Mouse (Mus musculus) MEL (cell line): ENCODE results near the gene Rpp14. TPM values are rescaled to one million over a fixed set of nuclear protein-coding genes. Genes with fewer than 3 reads are reported as not detected.

ENCODE experiments used
- DNase-seq: peaks from one replicate; pipeline ENCODE4 v3.0.0; 2011; ENCODE audit warnings: low read depth, low spot score
- H3K27ac ChIP-seq: 2 replicates; pipeline ENCODE4 v1.5.1; 2012; ENCODE audit warnings: low read depth, mild to moderate bottlenecking, control low read depth, low read length, moderate library complexity; ENCODE audit not compliant: control insufficient read depth
- H3K27me3 ChIP-seq, 2 experiments: fragments of 150-350 bp in 1 of 2; sonication (generic) in 1 of 2; 2 replicates each; pipeline ENCODE4 v1.6.1; 2012; ENCODE audit warnings: low read length in 2 of 2, mild to moderate bottlenecking in 2 of 2, improper control_type of control experiment in 1 of 2, moderate library complexity in 1 of 2; ENCODE audit not compliant: insufficient read depth in 2 of 2, control insufficient read depth in 1 of 2
- H3K36me3 ChIP-seq, 2 experiments: 2 replicates each; pipeline ENCODE4 v1.6.1; 2012 to 2014; ENCODE audit warnings: low read length in 2 of 2, improper control_type of control experiment in 1 of 2, inconsistent platforms in 1 of 2, mild to moderate bottlenecking in 1 of 2; ENCODE audit not compliant: insufficient read depth in 2 of 2, control insufficient read depth in 1 of 2
- H3K4me1 ChIP-seq, 2 experiments: fragments of 150-350 bp in 1 of 2; sonication (generic) in 1 of 2; 2 replicates each; pipeline ENCODE4 v1.6.1; 2012; ENCODE audit warnings: low read length in 2 of 2, improper control_type of control experiment in 1 of 2, mild to moderate bottlenecking in 1 of 2; ENCODE audit not compliant: insufficient read depth in 2 of 2, control insufficient read depth in 1 of 2
- H3K4me3 ChIP-seq, 2 experiments: fragments of 150-350 bp in 1 of 2; sonication (generic) in 1 of 2; 2 replicates each; pipeline ENCODE4 v1.5.1; 2012; ENCODE audit warnings: low read depth in 2 of 2, low read length in 2 of 2, mild to moderate bottlenecking in 2 of 2, moderate library complexity in 2 of 2, control low read depth in 1 of 2, improper control_type of control experiment in 1 of 2; ENCODE audit not compliant: control insufficient read depth in 1 of 2, insufficient read depth in 1 of 2
- H3K79me2 ChIP-seq: 2 replicates; pipeline ENCODE4 v1.6.1; 2012; ENCODE audit warnings: mild to moderate bottlenecking, low read length, moderate library complexity; ENCODE audit not compliant: control insufficient read depth, poor library complexity, insufficient read depth
- H3K9ac ChIP-seq: 2 replicates; pipeline ENCODE4 v1.6.1; 2012; ENCODE audit warnings: low read depth, mild to moderate bottlenecking, control low read depth, low read length, moderate library complexity; ENCODE audit not compliant: control insufficient read depth, poor library complexity, severe bottlenecking
- H3K9me3 ChIP-seq: fragments of 150-350 bp; sonication (generic); replicated peaks from 2 replicates; pipeline ENCODE4 v1.6.1; 2012; ENCODE audit warnings: mild to moderate bottlenecking, low read length, improper control_type of control experiment, moderate library complexity; ENCODE audit not compliant: insufficient read depth
- BHLHE40 ChIP-seq: IDR thresholded peaks from 2 replicates; pipeline ENCODE4 v1.6.1; 2012; ENCODE audit warnings: low read depth, mild to moderate bottlenecking, inconsistent platforms, low read length, improper control_type of control experiment, borderline replicate concordance
- CHD2 ChIP-seq: IDR thresholded peaks from 2 replicates; pipeline ENCODE4 v1.6.1; 2011; ENCODE audit warnings: low read length, improper control_type of control experiment
- CTCF ChIP-seq, 3 experiments: IDR thresholded peaks in 2 of 3; conservative IDR thresholded peaks in 1 of 3; 2 replicates each; pipeline ENCODE4 v1.5.1; 2011 to 2012; ENCODE audit warnings: low read length in 3 of 3, low read depth in 2 of 3, mild to moderate bottlenecking in 2 of 3, improper control_type of control experiment in 1 of 3, inconsistent platforms in 1 of 3, mixed read lengths in 1 of 3, moderate library complexity in 1 of 3; ENCODE audit not compliant: control insufficient read depth in 1 of 3, insufficient read depth in 1 of 3, poor library complexity in 1 of 3, severe bottlenecking in 1 of 3
- E2F4 ChIP-seq: IDR thresholded peaks from 2 replicates; pipeline ENCODE4 v1.6.1; 2011; ENCODE audit warnings: low read depth, low read length, improper control_type of control experiment, borderline replicate concordance
- EP300 ChIP-seq, 2 experiments: IDR thresholded peaks; 2 replicates each; pipeline ENCODE4 v1.6.1; 2011; ENCODE audit warnings: improper control_type of control experiment in 2 of 2, low read length in 2 of 2, low read depth in 1 of 2, mild to moderate bottlenecking in 1 of 2
- ETS1 ChIP-seq: IDR thresholded peaks from 2 replicates; pipeline ENCODE4 v1.6.1; 2012; ENCODE audit warnings: low read depth, mild to moderate bottlenecking, inconsistent platforms, low read length, improper control_type of control experiment, moderate library complexity
- GABPA ChIP-seq: IDR thresholded peaks from 2 replicates; pipeline ENCODE4 v1.6.1; 2012; ENCODE audit warnings: low read depth, mild to moderate bottlenecking, inconsistent platforms, low read length, improper control_type of control experiment, moderate library complexity
- GATA1 ChIP-seq: IDR thresholded peaks from 2 replicates; pipeline ENCODE4 v1.6.1; 2011; ENCODE audit warnings: low read depth, low read length, improper control_type of control experiment
- HCFC1 ChIP-seq: IDR thresholded peaks from 2 replicates; pipeline ENCODE4 v1.6.1; 2012; ENCODE audit warnings: low read depth, mild to moderate bottlenecking, inconsistent platforms, low read length, improper control_type of control experiment, moderate library complexity
- JUND ChIP-seq: IDR thresholded peaks from 2 replicates; pipeline ENCODE4 v1.6.1; 2011; ENCODE audit warnings: low read depth, mild to moderate bottlenecking, improper control_type of control experiment, low read length
- KAT2A ChIP-seq: conservative IDR thresholded peaks from 2 replicates; pipeline ENCODE4 v1.6.1; 2012; ENCODE audit warnings: low read depth, low read length, improper control_type of control experiment, inconsistent platforms
- MAFK ChIP-seq: IDR thresholded peaks from 2 replicates; pipeline ENCODE4 v1.6.1; 2011; ENCODE audit warnings: low read depth, mild to moderate bottlenecking, low read length, improper control_type of control experiment, borderline replicate concordance
- MAX ChIP-seq: IDR thresholded peaks from 2 replicates; pipeline ENCODE4 v1.6.1; 2011; ENCODE audit warnings: low read length, improper control_type of control experiment
- MAZ ChIP-seq: IDR thresholded peaks from 2 replicates; pipeline ENCODE4 v1.6.1; 2012; ENCODE audit warnings: low read depth, mild to moderate bottlenecking, inconsistent platforms, low read length, improper control_type of control experiment
- MEF2A ChIP-seq: IDR thresholded peaks from 2 replicates; pipeline ENCODE4 v1.6.1; 2014; ENCODE audit warnings: low read depth, mild to moderate bottlenecking, inconsistent platforms, low read length, improper control_type of control experiment; ENCODE audit not compliant: poor library complexity, insufficient replicate concordance, severe bottlenecking; ENCODE audit errors: extremely low read depth
- MXI1 ChIP-seq: IDR thresholded peaks from 2 replicates; pipeline ENCODE4 v1.6.1; 2011; ENCODE audit warnings: mild to moderate bottlenecking, low read depth, low read length, improper control_type of control experiment
- MYB ChIP-seq: IDR thresholded peaks from 2 replicates; pipeline ENCODE4 v1.6.1; 2011; ENCODE audit warnings: mild to moderate bottlenecking, low read depth, low read length, improper control_type of control experiment
- MYC ChIP-seq: IDR thresholded peaks from 2 replicates; pipeline ENCODE4 v1.6.1; 2011; ENCODE audit warnings: low read depth, mild to moderate bottlenecking, low read length, improper control_type of control experiment, moderate library complexity
- NELFE ChIP-seq: IDR thresholded peaks from 2 replicates; pipeline ENCODE4 v1.6.1; 2011; ENCODE audit warnings: low read depth, low read length, improper control_type of control experiment
- NRF1 ChIP-seq: IDR thresholded peaks from 2 replicates; pipeline ENCODE4 v1.6.1; 2014; ENCODE audit warnings: low read depth, mild to moderate bottlenecking, inconsistent platforms, low read length, improper control_type of control experiment, moderate library complexity; ENCODE audit not compliant: poor library complexity, insufficient read depth, severe bottlenecking
- POLR2A ChIP-seq, 2 experiments: IDR thresholded peaks; 2 replicates each; pipeline ENCODE4 v1.6.1; 2011 to 2012; ENCODE audit warnings: low read length in 2 of 2, mild to moderate bottlenecking in 2 of 2, control low read depth in 1 of 2, improper control_type of control experiment in 1 of 2, low read depth in 1 of 2, moderate library complexity in 1 of 2; ENCODE audit not compliant: control insufficient read depth in 1 of 2, insufficient read depth in 1 of 2, poor library complexity in 1 of 2
- POLR2AphosphoS2 ChIP-seq: IDR thresholded peaks from 2 replicates; pipeline ENCODE4 v1.6.1; 2011; ENCODE audit warnings: low read length, improper control_type of control experiment
- POLR2AphosphoS5 ChIP-seq: IDR thresholded peaks from 2 replicates; pipeline ENCODE4 v1.6.1; 2012; ENCODE audit warnings: low read depth, borderline replicate concordance, mild to moderate bottlenecking, inconsistent platforms, low read length, moderate library complexity, mixed read lengths
- RCOR1 ChIP-seq: IDR thresholded peaks from 2 replicates; pipeline ENCODE4 v1.6.1; 2012; ENCODE audit warnings: low read depth, mild to moderate bottlenecking, inconsistent platforms, low read length, improper control_type of control experiment
- SIN3A ChIP-seq: IDR thresholded peaks from 2 replicates; pipeline ENCODE4 v1.6.1; 2012; ENCODE audit warnings: low read length, improper control_type of control experiment, inconsistent platforms
- SMC3 ChIP-seq: IDR thresholded peaks from 2 replicates; pipeline ENCODE4 v1.6.1; 2011; ENCODE audit warnings: low read depth, low read length, improper control_type of control experiment
- TBP ChIP-seq: IDR thresholded peaks from 2 replicates; pipeline ENCODE4 v1.8.0; 2011; ENCODE audit warnings: low read depth, low read length, improper control_type of control experiment
- TCF12 ChIP-seq: IDR thresholded peaks from 2 replicates; pipeline ENCODE4 v1.6.1; 2014; ENCODE audit warnings: low read depth, mild to moderate bottlenecking, inconsistent platforms, low read length, improper control_type of control experiment, moderate library complexity
- UBTF ChIP-seq: IDR thresholded peaks from 2 replicates; pipeline ENCODE4 v1.6.1; 2012; ENCODE audit warnings: low read depth, mild to moderate bottlenecking, inconsistent platforms, low read length, improper control_type of control experiment, moderate library complexity, borderline replicate concordance; ENCODE audit not compliant: insufficient read depth
- USF1 ChIP-seq: IDR thresholded peaks from 2 replicates; pipeline ENCODE4 v1.6.1; 2014; ENCODE audit warnings: low read depth, mild to moderate bottlenecking, inconsistent platforms, low read length, improper control_type of control experiment, moderate library complexity
- USF2 ChIP-seq, 2 experiments: IDR thresholded peaks; 2 replicates each; pipeline ENCODE4 v1.6.1; 2011 to 2012; ENCODE audit warnings: improper control_type of control experiment in 2 of 2, low read length in 2 of 2, borderline replicate concordance in 1 of 2, inconsistent platforms in 1 of 2, low read depth in 1 of 2, mild to moderate bottlenecking in 1 of 2; ENCODE audit not compliant: insufficient read depth in 1 of 2
- ZC3H11A ChIP-seq: IDR thresholded peaks from 2 replicates; pipeline ENCODE4 v1.6.1; 2012; ENCODE audit warnings: low read depth, mild to moderate bottlenecking, inconsistent platforms, low read length, improper control_type of control experiment
- ZKSCAN1 ChIP-seq: IDR thresholded peaks from 2 replicates; pipeline ENCODE4 v1.6.1; 2012; ENCODE audit warnings: low read depth, mild to moderate bottlenecking, inconsistent platforms, low read length, improper control_type of control experiment, moderate library complexity
- ZMIZ1 ChIP-seq: IDR thresholded peaks from 2 replicates; pipeline ENCODE4 v1.6.1; 2012; ENCODE audit warnings: low read depth, mild to moderate bottlenecking, inconsistent platforms, low read length, improper control_type of control experiment, moderate library complexity
- ZNF384 ChIP-seq: IDR thresholded peaks from 2 replicates; pipeline ENCODE4 v1.6.1; 2012; ENCODE audit warnings: low read depth, mild to moderate bottlenecking, inconsistent platforms, low read length, improper control_type of control experiment
- polyA plus RNA-seq, 2 experiments: library from polyadenylated mRNA; stranded (reverse) in 1 of 2; unstranded in 1 of 2; fragments of >175 nt in 1 of 2; fragments of >200 nt in 1 of 2; gene quantifications; 2 replicates each; pipeline versions ENCODE4 v1.2.1 to v1.2.4; 2012; ENCODE audit warnings: low replicate concordance in 2 of 2, low read depth in 1 of 2; ENCODE audit not compliant: insufficient read length in 2 of 2, insufficient read depth in 1 of 2, missing spikeins in 1 of 2
- total RNA-seq: library from RNA; depleted of rRNA; stranded (reverse); fragments of 300-350 nt; gene quantifications from 2 replicates; pipeline ENCODE4 v1.2.3, GENCODE M21; 2012

Gene Rpp14
- total and polyA plus RNA-seq, 3 experiments = 41.2 to 45.5 TPM; not detected in 1

DNA sequence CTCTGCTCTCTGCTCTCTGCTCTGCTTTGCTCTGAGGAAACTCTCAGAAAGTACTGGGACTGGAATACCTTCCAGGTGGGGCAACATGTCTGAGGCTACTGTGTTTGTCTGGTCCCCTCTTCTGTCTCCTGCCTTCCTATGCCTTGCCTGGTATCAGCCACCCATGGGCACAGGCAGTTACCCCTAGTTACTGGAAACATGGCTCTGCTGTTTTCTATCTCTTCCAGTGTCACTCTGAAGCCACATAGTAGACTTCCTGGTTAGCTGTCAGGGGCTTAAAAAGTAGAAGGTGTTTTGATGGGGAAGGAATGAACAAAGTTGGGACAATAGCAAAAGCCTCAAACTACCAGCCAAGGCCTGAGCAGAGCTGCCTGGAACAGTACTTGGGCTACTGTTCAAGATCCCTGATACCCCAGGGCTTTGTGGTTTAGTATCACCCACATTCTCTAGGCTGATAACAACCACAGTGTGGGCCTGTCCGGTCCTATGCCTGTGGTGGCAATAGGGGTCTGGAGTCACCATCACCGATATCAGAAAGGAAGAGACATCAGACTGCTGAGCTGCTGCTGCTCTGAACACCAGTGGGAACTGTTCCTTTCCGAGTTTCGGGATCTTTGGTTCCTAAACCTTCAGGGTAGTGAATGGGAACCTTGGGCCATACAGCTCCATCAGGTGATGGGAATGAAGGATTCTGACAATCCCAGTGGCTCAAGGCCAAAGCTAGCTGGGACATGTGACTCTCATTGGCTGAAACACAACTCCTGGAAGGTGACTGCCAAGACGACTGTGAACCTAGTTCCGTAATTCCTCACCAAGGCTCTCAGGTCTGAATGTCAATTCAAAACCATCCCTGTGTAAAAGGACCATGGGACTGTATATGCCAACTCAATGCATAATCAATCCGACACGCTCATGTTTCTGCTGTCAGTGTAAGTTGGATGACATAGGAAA, 16.1 kb upstream of the Rpp14 start:
- Histone ChIP-seq H3K9me3 (no peaks in the 10 kb centered on the region), H3K79me2 (no peaks in the 10 kb centered on the region), H3K36me3 (peaks cover 0 to 15% of the 10 kb centered on the region in 2 experiments; a peak in 2 of 4 replicates), H3K27me3 (no peaks in the 10 kb centered on the region), H3K4me1 (peaks cover 2 to 24% of the 10 kb centered on the region in 2 experiments; a peak in 3 of 4 replicates), H3K4me3 (no peak overlapping the region), H3K27ac (no peak overlapping the region), H3K9ac (no peak overlapping the region)
- DNase-seq = peak; percentile 72
- TF ChIP-seq POLR2A (IDR thresholded peaks at IDR 0.05; ENCODE audit: control insufficient read depth in 1 of 2, insufficient read depth in 1 of 2, low read depth in 1 of 2, low read length in 2 of 2, poor library complexity in 1 of 2) = no peak
- no peak for TF ChIP-seq KAT2A
- peak; percentile 78 to 86 for TF ChIP-seq EP300 (IDR thresholded peaks at IDR 0.05; ENCODE audit: low read depth in 1 of 2, low read length in 2 of 2)
- 0 out of 2 replicates have a peak, but pooled peaks have one; percentile 26 for TF ChIP-seq MYC
- no peak for TF ChIP-seq POLR2AphosphoS2
- no peak for TF ChIP-seq POLR2AphosphoS5
- no peak for TF ChIP-seq BHLHE40
- TF ChIP-seq CHD2 = no peak
- no peak for TF ChIP-seq MEF2A
- TF ChIP-seq USF2 (IDR thresholded peaks at IDR 0.05; ENCODE audit: borderline replicate concordance in 1 of 2, insufficient read depth in 1 of 2, low read depth in 1 of 2, low read length in 2 of 2) = no peak
- no peak for TF ChIP-seq JUND
- TF ChIP-seq TBP = no peak
- TF ChIP-seq USF1 = peak; percentile 67
- no peak for TF ChIP-seq HCFC1
- TF ChIP-seq MAX = no peak
- TF ChIP-seq ZKSCAN1 = no peak
- no peak for TF ChIP-seq NRF1
- TF ChIP-seq MAFK = peak; percentile 53; the same call in 1 of the 2 replicates
- peak; percentile 79 for TF ChIP-seq RCOR1
- TF ChIP-seq E2F4 = no peak
- TF ChIP-seq SMC3 = no peak
- no peak for TF ChIP-seq CTCF (IDR thresholded peaks at IDR 0.05 in 2 of 3, conservative IDR thresholded peaks at IDR 0.05 in 1 of 3; ENCODE audit: control insufficient read depth in 1 of 3, insufficient read depth in 1 of 3, low read depth in 2 of 3, low read length in 3 of 3, poor library complexity in 1 of 3, severe bottlenecking in 1 of 3)
- TF ChIP-seq TCF12 = peak; percentile 76
- TF ChIP-seq GABPA = no peak
- TF ChIP-seq GATA1 = peak; percentile 84
- TF ChIP-seq MYB = no peak
- TF ChIP-seq MXI1 = peak; percentile 6; the same call in 1 of the 2 replicates
- TF ChIP-seq ETS1 = peak; percentile 40; the same call in 1 of the 2 replicates
- no peak for TF ChIP-seq ZMIZ1
- no peak for TF ChIP-seq MAZ
- no peak for TF ChIP-seq ZC3H11A
- TF ChIP-seq ZNF384 = no peak
- no peak for TF ChIP-seq UBTF
- no peak for TF ChIP-seq NELFE
- peak; percentile 48 for TF ChIP-seq SIN3A
